Mouse (Mus musculus): ENCODE measurements around the gene Camta2. TPM values are rescaled to one million over a fixed set of nuclear protein-coding genes. Genes with fewer than 3 reads are reported as not detected.

The Camta2 gene
- polyA plus RNA-seq, 1 experiment from 2014 or later, result 14.8 TPM

DNA sequence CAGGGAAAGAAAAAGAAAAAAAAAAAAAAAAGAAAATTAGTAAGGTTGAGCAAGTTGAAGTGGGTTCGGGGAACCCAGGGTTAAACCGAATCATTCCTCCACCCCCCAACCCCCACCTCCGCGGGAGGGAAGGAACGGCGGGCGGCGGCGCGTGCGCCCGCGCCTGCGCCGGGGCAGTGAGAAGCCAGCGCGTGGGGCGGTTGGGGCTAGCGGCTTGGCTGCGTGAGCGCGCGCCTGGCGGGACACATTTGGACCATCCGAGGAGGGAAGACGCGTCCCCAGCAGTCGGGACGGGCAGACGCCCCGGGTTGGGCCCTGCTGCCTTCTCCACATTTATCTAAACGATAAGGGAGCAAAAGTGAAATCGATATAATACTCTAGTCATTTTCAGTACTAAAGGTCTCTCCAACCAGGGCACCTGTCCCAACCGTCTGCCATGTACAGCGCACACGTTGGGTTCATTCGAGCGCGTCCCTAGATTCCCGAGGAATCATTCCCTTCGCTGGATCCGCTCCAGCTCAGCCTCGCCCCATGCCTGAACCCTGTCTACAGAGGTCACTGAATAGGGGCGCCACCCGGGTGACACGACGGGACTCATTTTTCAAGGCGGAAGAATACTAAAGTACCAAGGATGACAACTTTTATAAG, 32.9 kb downstream of the Camta2 start:
- no peaks in the 10 kb centered on the region for H3K9me3 ChIP-seq (ENCODE audit: control insufficient read depth, low read length)
- peak overlapping the region; percentile 100 for H3K4me3 ChIP-seq (ENCODE audit: low read length)
- under 1% methylated on average over 48 of the region's 48 CpGs for WGBS
- H3K4me1 ChIP-seq (replicated peaks; ENCODE audit: control insufficient read depth, insufficient read depth, low read length), result peaks cover 46% of the 10 kb centered on the region
- peak overlapping the region; percentile 99 for H3K27ac ChIP-seq (ENCODE audit: low read length)
- peak overlapping the region; percentile 96 for H3K4me2 ChIP-seq (ENCODE audit: low read depth, low read length)
- peak; percentile 65 for ATAC-seq (ENCODE audit: low read depth)
- H3K36me3 ChIP-seq (ENCODE audit: control insufficient read depth, insufficient read depth, low read length), result peaks cover 22% of the 10 kb centered on the region
- H3K27me3 ChIP-seq (ENCODE audit: control insufficient read depth, insufficient read depth, low read depth, low read length), result no peaks in the 10 kb centered on the region
- peak overlapping the region; percentile 100 for H3K9ac ChIP-seq (ENCODE audit: low read length)

DNA sequence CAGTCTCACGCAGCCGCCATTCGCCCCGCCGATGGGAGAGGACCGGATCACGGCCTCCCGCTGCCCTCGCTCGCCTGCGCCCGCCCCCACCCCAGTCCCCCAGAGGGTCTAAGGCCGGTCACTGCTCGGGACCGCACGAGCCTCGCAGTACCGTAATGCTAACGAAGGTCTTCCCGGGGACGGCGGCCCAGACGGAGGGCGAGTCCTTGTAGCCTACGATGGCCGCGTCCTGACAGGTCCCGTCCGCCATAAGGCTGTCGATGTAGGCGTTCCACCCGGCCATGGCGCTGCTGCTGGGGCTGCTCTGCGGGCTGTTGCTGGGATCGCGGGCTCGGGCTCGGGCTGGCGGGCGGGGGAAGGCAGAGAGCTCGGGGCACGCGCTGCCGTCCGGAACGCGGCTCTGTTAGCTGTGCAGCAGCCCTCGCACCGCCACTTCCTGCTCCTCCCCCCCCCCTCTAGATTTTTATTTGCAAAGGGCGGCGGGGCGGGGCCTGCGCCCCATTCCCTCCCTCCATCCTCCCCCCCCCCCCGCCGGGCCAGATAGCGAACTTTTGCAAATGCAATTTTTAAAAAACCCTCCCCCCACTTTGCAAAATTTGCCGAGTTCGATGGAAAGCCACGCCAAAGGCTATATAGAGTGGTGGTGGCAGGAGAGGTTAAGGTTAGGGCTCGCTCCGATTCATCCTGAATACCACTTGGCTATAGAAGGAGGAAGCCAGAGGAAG, 33.5 kb downstream of the Camta2 start, which contains the start of gene Pfn1:
TSS of gene Pfn1 (minus strand) at position 447 of the 725 bp plus-strand sequence.
- H3K36me3 ChIP-seq (ENCODE audit: control insufficient read depth, insufficient read depth, low read length), result peaks cover 26% of the 10 kb centered on the region
- no peaks in the 10 kb centered on the region for H3K9me3 ChIP-seq (ENCODE audit: control insufficient read depth, low read length)
- peak within 1 kb of the TSS; percentile 100 for H3K4me3 ChIP-seq (ENCODE audit: low read length)
- peak within 1 kb of the TSS; percentile 100 for H3K9ac ChIP-seq (ENCODE audit: low read length)
- ATAC-seq (ENCODE audit: low read depth), result peak; percentile 72
- H3K4me2 ChIP-seq (ENCODE audit: low read depth, low read length), result peak within 1 kb of the TSS; percentile 96
- peaks cover 51% of the 10 kb centered on the region for H3K4me1 ChIP-seq (replicated peaks; ENCODE audit: control insufficient read depth, insufficient read depth, low read length)
- peak within 1 kb of the TSS; percentile 99 for H3K27ac ChIP-seq (ENCODE audit: low read length)
- H3K27me3 ChIP-seq (ENCODE audit: control insufficient read depth, insufficient read depth, low read depth, low read length), result no peaks in the 10 kb centered on the region
- WGBS, result 0% methylated on average over 56 of the region's 61 CpGs

DNA sequence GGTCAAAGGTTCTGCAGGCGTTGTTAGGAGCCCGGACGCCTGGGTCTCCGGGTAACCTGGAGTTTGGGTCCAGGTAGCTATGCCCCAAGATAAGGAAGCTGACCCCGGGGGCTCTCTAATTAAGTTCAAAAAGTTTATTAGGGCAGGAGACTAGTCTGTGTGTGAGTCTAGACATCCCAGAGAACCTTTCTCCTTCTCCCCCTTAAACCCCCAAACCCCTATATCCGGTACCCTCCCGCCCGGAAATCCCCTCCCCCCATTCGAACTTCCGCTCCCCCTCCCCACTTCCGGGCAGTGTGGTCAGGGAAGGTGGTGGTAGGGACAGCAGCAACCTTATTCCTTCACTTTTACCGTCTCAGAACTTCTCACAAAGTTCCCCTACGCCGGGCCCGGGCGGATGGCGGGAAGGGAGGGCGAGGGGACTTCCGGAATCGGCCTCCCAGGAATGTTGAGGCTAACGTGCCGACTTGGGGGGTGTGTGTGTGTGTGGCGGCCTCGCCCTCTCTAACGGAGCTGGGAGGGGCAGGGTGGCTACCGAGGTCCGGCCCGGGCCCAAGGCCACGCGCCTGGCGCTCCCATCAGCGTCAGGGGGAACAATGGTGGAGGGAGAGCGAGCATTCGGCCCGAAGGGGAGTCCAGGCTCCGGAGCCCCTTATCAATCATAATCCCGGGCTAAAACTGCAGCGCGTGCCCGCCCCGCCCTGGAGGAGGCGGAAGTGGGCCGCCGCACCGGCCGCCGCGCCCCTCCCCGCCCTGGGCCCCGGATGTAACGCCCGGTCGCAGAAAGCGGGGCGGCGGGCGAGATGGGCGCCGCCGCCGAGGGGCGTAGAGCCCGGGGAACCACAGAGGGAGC, 34.3 kb downstream of the Camta2 start:
- Histone ChIP-seq H3K36me3 (ENCODE audit: control insufficient read depth, insufficient read depth, low read length) (peaks cover 33% of the 10 kb centered on the region), H3K4me1 (replicated peaks; ENCODE audit: control insufficient read depth, insufficient read depth, low read length) (peaks cover 58% of the 10 kb centered on the region), H3K9me3 (ENCODE audit: control insufficient read depth, low read length) (no peaks in the 10 kb centered on the region), H3K4me2 (ENCODE audit: low read depth, low read length) (peak overlapping the region; percentile 73), H3K27ac (ENCODE audit: low read length) (peak overlapping the region; percentile 99), H3K9ac (ENCODE audit: low read length) (peak overlapping the region; percentile 100), H3K27me3 (ENCODE audit: control insufficient read depth, insufficient read depth, low read depth, low read length) (no peaks in the 10 kb centered on the region), H3K4me3 (ENCODE audit: low read length) (peak overlapping the region; percentile 100)
- ATAC-seq (ENCODE audit: low read depth), result peak; percentile 63
- WGBS, result under 1% methylated on average over 52 of the region's 63 CpGs

DNA sequence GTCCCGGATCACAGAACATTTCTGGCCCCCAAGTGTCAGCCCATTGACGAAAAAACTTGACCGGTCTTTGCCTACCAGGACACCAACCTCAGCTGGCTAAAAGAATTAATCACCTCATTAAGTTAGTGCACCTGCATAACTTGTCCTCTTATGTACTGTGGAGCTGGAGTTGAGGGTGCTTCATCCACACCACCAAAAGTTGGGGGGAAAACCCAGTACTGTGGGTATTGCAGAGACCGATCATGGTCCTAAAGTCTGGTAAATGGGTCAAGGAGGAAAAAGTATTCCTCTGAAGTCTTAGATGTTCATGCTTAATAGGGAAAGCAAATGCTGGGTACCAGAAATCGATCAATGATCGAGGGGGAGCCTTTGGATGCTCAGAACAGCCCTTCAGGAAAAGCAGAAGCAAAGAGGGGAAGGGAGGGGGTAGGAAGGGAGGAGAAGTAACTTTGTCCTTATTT, 35.0 kb downstream of the Camta2 start:
- Histone ChIP-seq H3K4me3 (ENCODE audit: low read length) (peak overlapping the region; percentile 100), H3K27me3 (ENCODE audit: control insufficient read depth, insufficient read depth, low read depth, low read length) (no peaks in the 10 kb centered on the region), H3K4me1 (replicated peaks; ENCODE audit: control insufficient read depth, insufficient read depth, low read length) (peaks cover 62% of the 10 kb centered on the region), H3K9ac (ENCODE audit: low read length) (peak overlapping the region; percentile 100), H3K9me3 (ENCODE audit: control insufficient read depth, low read length) (no peaks in the 10 kb centered on the region), H3K27ac (ENCODE audit: low read length) (peak overlapping the region; percentile 99), H3K36me3 (ENCODE audit: control insufficient read depth, insufficient read depth, low read length) (peaks cover 35% of the 10 kb centered on the region), H3K4me2 (ENCODE audit: low read depth, low read length) (peak overlapping the region; percentile 73)
- no peak for ATAC-seq (ENCODE audit: low read depth)
- 33% methylated on average over 6 of the region's 6 CpGs for WGBS

DNA sequence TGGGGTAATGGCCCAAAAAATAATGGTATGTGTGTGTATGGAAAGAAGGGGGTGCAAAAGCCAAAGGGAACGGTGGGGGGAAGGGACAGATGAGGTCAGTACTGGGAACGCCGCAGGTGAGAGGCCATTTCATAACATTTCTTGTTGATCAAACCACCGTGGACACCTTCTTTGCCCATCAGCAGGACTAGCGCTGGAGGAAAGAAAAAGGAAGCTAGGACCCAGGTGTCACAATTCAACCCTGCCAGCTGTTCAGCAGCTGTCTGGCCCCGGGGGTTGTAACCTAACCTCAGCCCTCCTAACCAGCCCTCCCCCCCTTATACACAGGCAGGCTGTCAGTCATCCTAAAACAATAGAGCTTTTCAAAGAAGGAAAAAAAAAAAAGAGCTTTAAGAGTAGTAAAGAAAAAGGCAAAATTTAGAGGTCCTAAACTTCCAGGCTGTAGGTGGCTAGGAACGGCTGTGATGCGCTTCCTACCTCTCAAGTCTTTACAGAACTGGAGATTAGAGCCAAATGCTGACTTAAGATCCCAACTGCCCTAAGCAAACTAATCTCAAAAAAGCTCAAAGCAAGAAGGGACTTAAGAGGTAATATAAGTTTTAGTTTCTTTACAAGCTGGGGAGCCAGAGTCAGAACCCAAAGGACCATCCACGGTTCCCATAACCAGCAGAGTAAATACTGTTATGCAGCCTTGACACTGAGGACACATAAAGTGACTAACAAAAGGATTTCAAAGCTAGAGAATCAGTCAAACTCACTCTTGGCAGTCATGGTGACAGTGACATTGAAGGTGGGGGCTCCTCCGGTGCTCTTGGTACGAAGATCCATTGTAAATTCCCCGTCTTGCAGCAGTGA, 35.6 kb downstream of the Camta2 start:
- peak overlapping the region; percentile 100 for H3K9ac ChIP-seq (ENCODE audit: low read length)
- 43% methylated on average over 12 of the region's 12 CpGs for WGBS
- peaks cover 35% of the 10 kb centered on the region for H3K36me3 ChIP-seq (ENCODE audit: control insufficient read depth, insufficient read depth, low read length)
- H3K27me3 ChIP-seq (ENCODE audit: control insufficient read depth, insufficient read depth, low read depth, low read length), result no peaks in the 10 kb centered on the region
- H3K4me1 ChIP-seq (replicated peaks; ENCODE audit: control insufficient read depth, insufficient read depth, low read length), result peaks cover 56% of the 10 kb centered on the region
- no peak for ATAC-seq (ENCODE audit: low read depth)
- H3K27ac ChIP-seq (ENCODE audit: low read length), result peak overlapping the region; percentile 99; the same call in 1 of the 2 replicates
- H3K4me2 ChIP-seq (ENCODE audit: low read depth, low read length), result peak overlapping the region; percentile 73
- no peaks in the 10 kb centered on the region for H3K9me3 ChIP-seq (ENCODE audit: control insufficient read depth, low read length)
- H3K4me3 ChIP-seq (ENCODE audit: low read length), result peak overlapping the region; percentile 100

DNA sequence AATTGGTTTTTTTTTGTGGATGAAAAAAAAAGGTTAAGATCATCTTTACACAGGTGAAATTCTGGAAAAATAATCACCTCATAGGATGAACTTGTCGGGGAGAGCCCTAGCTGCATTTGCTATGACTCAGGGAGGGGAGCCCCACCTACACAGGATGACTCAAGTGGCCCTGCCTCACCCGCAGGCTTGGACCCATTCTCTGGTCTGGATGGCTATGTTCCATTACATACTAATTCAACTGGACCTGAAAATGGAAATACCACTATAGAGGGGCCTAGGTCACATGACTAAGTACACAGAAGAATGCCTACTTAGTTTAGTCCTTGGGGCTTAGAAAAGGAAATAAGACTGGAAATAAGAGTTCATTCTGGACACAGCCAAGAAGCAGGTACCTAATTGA, 36.5 kb downstream of the Camta2 start:
- ATAC-seq (ENCODE audit: low read depth), result no peak
- Histone ChIP-seq H3K9ac (ENCODE audit: low read length) (peak overlapping the region; percentile 41; the same call in 1 of the 2 replicates), H3K4me1 (replicated peaks; ENCODE audit: control insufficient read depth, insufficient read depth, low read length) (peaks cover 47% of the 10 kb centered on the region), H3K9me3 (ENCODE audit: control insufficient read depth, low read length) (no peaks in the 10 kb centered on the region), H3K4me2 (ENCODE audit: low read depth, low read length) (peak overlapping the region; percentile 20; the same call in 1 of the 2 replicates), H3K27ac (ENCODE audit: low read length) (no peak overlapping the region; the same call in 1 of the 2 replicates), H3K36me3 (ENCODE audit: control insufficient read depth, insufficient read depth, low read length) (peaks cover 35% of the 10 kb centered on the region), H3K4me3 (ENCODE audit: low read length) (0 out of 2 replicates have a peak overlapping the region, but pooled peaks have one; percentile 10), H3K27me3 (ENCODE audit: control insufficient read depth, insufficient read depth, low read depth, low read length) (no peaks in the 10 kb centered on the region)
- 52% methylated on average over 2 of the region's 2 CpGs for WGBS

DNA sequence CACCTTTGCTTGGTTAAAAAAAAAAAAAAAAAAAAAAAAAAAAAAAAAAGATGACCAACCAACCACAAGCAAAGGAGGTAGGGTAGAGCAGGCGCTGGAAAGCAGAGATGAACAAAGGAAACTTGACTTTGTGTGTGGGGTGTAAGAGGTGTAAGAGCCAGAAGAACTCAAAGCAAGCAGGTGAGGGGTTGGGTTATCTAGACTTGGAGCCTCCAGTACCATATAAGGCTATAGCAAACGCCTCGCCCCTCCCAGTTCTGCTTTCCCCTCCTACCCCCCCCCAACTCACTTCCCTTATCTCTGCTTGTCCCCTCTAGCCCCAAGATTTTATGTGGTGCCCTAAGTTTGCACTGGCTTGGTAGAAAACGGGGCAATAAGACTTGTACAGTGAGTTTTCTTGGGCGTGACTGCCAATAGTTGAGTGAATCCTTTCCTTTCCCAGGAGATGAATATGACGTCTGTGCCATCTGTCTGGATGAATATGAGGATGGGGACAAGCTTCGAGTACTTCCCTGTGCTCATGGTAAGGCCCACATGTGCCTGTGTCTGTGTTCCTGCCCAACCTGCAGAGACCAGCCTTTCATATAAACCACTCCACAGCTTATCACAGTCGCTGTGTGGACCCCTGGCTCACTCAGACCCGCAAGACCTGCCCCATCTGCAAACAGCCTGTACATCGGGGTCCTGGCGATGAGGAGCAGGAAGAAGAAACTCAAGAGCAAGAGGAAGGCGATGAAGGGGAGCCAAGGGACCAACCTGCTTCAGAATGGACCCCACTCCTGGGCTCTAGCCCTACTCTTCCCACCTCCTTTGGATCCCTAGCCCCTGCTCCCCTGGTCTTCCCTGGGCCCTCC, 37.4 kb downstream of the Camta2 start:
- Histone ChIP-seq H3K4me2 (ENCODE audit: low read depth, low read length) (peak overlapping the region; percentile 9; the same call in 1 of the 2 replicates), H3K27ac (ENCODE audit: low read length) (peak overlapping the region; percentile 14), H3K4me1 (replicated peaks; ENCODE audit: control insufficient read depth, insufficient read depth, low read length) (peaks cover 47% of the 10 kb centered on the region), H3K9me3 (ENCODE audit: control insufficient read depth, low read length) (no peaks in the 10 kb centered on the region), H3K27me3 (ENCODE audit: control insufficient read depth, insufficient read depth, low read depth, low read length) (no peaks in the 10 kb centered on the region), H3K36me3 (ENCODE audit: control insufficient read depth, insufficient read depth, low read length) (peaks cover 35% of the 10 kb centered on the region), H3K9ac (ENCODE audit: low read length) (peak overlapping the region; percentile 22; the same call in 1 of the 2 replicates), H3K4me3 (ENCODE audit: low read length) (0 out of 2 replicates have a peak overlapping the region, but pooled peaks have one; percentile 2)
- 61% methylated on average over 12 of the region's 12 CpGs for WGBS
- ATAC-seq (ENCODE audit: low read depth), result no peak
